Mouse (Mus musculus) limb, embryonic 14.5 days (tissue): Measurements from ENCODE around the gene Rpusd4. TPM values are rescaled to one million over a fixed set of nuclear protein-coding genes. Genes with fewer than 3 reads are reported as not detected.

Source experiments
- ATAC-seq: fragments of 200-750 bp; cut with Nextera tagmentation; 2 replicates; pipeline ENCODE4 v1.8.0; 2017; ENCODE audit warnings: low read depth, moderate number of reproducible peaks, moderate TSS enrichment; ENCODE audit not compliant: low FRiP score
- DNase-seq: peaks from one replicate; pipeline ENCODE4 v3.0.0-alpha.2; 2015; ENCODE audit warnings: low spot score
- H3K27ac ChIP-seq: fragments of 300-500 bp; sonication (generic); replicated peaks from 2 replicates; pipeline ENCODE4 v1.5.1; 2014; ENCODE audit warnings: low read depth, mild to moderate bottlenecking, low read length, moderate library complexity, mixed read lengths
- H3K27me3 ChIP-seq: fragments of 300-500 bp; sonication (generic); 2 replicates; pipeline ENCODE4 v1.6.1; 2014; ENCODE audit warnings: low read length, mixed read lengths; ENCODE audit not compliant: control insufficient read depth, insufficient read depth
- H3K36me3 ChIP-seq: fragments of 300-500 bp; sonication (generic); 2 replicates; pipeline ENCODE4 v1.6.1; 2014; ENCODE audit warnings: mild to moderate bottlenecking, low read length, moderate library complexity, mixed read lengths; ENCODE audit not compliant: control insufficient read depth, insufficient read depth
- H3K4me1 ChIP-seq: fragments of 300-500 bp; sonication (generic); 2 replicates; pipeline ENCODE4 v1.6.1; 2014; ENCODE audit warnings: antibody characterized with exemption, low read length, mixed read lengths; ENCODE audit not compliant: control insufficient read depth, insufficient read depth
- H3K4me2 ChIP-seq: fragments of 300-500 bp; sonication (generic); replicated peaks from 2 replicates; pipeline ENCODE4 v1.6.1; 2014; ENCODE audit warnings: low read depth, mild to moderate bottlenecking, low read length, moderate library complexity; ENCODE audit not compliant: severe bottlenecking
- H3K4me3 ChIP-seq: fragments of 300-500 bp; sonication (generic); replicated peaks from 2 replicates; pipeline ENCODE4 v1.5.1; 2014; ENCODE audit warnings: low read length
- H3K9ac ChIP-seq: fragments of 300-500 bp; sonication (generic); 2 replicates; pipeline ENCODE4 v1.6.1; 2014; ENCODE audit warnings: mild to moderate bottlenecking, low read depth, low read length, moderate library complexity; ENCODE audit not compliant: severe bottlenecking
- H3K9me3 ChIP-seq: fragments of 300-500 bp; sonication (generic); 2 replicates; pipeline ENCODE4 v1.6.1; 2016; ENCODE audit warnings: low read length; ENCODE audit not compliant: control insufficient read depth
- POLR2A ChIP-seq: fragments of 200-500 bp; IDR thresholded peaks from 2 replicates; pipeline ENCODE4 v1.8.0; 2012; ENCODE audit warnings: inconsistent platforms, mild to moderate bottlenecking, moderate library complexity, borderline replicate concordance; ENCODE audit not compliant: insufficient read depth, insufficient read length; ENCODE audit errors: extremely low read depth
- WGBS: fragments of 180-500 bp; shearing (Covaris S2); extraction: QIAGEN DNeasy Blood & Tissue Kit; methylation state at CpG from one replicate; pipeline ENCODE4 v1.1.7; 2014; 5-methylcytosine and 5-hydroxymethylcytosine counted together
- polyA plus RNA-seq, 2 experiments: library from polyadenylated mRNA; depleted of rRNA in 1 of 2; stranded (reverse) in 1 of 2; unstranded in 1 of 2; fragments of >200 nt; fragmentation: Nextera tagmentation in 1 of 2; extraction: Ambion mirVana in 1 of 2; gene quantifications; 2 replicates each; pipeline versions ENCODE4 v1.2.1 to v1.2.3; 2012 to 2014

The Rpusd4 gene
- polyA plus RNA-seq, 2 experiments: 24.9 to 25.8 TPM

DNA sequence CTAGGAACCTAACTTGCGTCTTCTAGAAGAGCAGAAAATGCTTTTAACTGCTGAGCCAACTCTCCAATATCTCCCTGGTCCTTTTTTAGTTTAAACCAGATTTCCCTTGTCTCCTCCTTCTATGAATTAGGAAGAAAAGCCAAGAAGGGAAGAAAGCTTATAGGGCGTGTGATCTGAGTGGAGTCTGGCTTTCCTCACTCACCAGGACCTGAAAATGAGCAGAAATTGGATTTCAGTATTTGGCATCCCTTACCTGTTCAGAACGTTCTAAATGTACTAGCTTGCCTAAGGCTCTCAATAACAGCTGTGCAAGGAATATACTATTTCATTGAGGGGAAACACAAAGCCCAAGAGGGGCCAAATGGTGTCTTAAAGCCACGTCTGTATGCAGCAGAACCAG, 16.7 kb downstream of the Rpusd4 start:
- no peak for TF ChIP-seq POLR2A
- peaks cover 41% of the 10 kb centered on the region for H3K4me1 ChIP-seq
- H3K36me3 ChIP-seq: no peaks in the 10 kb centered on the region
- peak; percentile 61 for DNase-seq
- whole genome bisulfite sequencing: 35% methylated on average over 4 of the region's 4 CpGs
- no peaks in the 10 kb centered on the region for H3K9me3 ChIP-seq
- ATAC-seq: peak; percentile 66
- H3K4me2 ChIP-seq: no peak overlapping the region
- no peaks in the 10 kb centered on the region for H3K27me3 ChIP-seq
- H3K9ac ChIP-seq: no peak overlapping the region
- peak overlapping the region; percentile 61; the same call in 1 of the 2 replicates for H3K27ac ChIP-seq
- H3K4me3 ChIP-seq: no peak overlapping the region

DNA sequence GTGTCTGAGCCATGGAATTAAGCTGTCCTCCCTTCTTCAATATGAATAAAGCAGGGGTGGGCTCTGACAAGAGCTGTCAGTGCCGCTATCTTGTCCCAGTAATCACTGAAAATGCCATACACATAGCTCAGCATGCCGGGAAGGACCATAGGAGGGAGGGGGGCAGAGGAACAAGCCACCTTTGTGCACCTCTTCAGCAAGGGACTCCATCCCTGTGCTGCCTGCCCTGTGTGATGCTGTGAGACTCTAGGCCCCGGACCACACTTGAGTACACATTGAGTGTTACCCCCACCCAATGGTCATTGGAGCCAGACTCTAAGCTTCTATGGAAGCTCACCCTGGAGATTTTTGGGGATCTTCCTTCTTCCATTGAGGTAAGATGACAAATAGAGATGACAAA, 18.7 kb downstream of the Rpusd4 start:
- no peak overlapping the region for H3K4me2 ChIP-seq
- H3K4me1 ChIP-seq: peaks cover 44% of the 10 kb centered on the region
- no peaks in the 10 kb centered on the region for H3K9me3 ChIP-seq
- no peak for TF ChIP-seq POLR2A
- ATAC-seq (no peak), DNase-seq (no peak)
- H3K9ac ChIP-seq: no peak overlapping the region
- 87% methylated on average over 3 of the region's 3 CpGs for WGBS
- H3K36me3 ChIP-seq: no peaks in the 10 kb centered on the region
- H3K4me3 ChIP-seq: no peak overlapping the region
- H3K27ac ChIP-seq: no peak overlapping the region
- H3K27me3 ChIP-seq: no peaks in the 10 kb centered on the region

DNA sequence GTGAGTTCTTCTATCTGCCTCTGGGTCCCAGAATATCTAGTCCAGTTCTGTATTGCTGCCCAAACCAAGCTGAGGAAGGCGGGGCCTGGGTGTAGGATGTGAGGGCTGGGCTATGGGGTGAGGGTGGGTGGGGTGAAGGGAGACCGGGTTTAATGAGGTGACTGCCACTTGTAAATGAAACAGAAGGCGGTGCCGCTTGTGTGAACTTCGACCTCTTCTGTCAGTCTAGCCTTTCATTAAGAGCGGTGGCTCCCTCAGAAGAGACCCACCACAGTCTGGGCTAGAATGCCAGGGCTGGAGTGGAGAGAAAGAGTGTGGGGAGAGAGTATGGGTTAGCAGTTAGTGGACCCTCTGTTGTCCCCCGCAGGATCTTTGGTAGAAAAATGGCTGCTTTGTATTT, 22.3 kb downstream of the Rpusd4 start:
- no peaks in the 10 kb centered on the region for H3K9me3 ChIP-seq
- H3K4me1 ChIP-seq: peaks cover 27% of the 10 kb centered on the region
- H3K36me3 ChIP-seq: no peaks in the 10 kb centered on the region
- no peak overlapping the region for H3K4me2 ChIP-seq
- no peak for DNase-seq
- no peak for TF ChIP-seq POLR2A
- ATAC-seq: no peak
- H3K27ac ChIP-seq: no peak overlapping the region
- no peaks in the 10 kb centered on the region for H3K27me3 ChIP-seq
- H3K9ac ChIP-seq: no peak overlapping the region
- no peak overlapping the region for H3K4me3 ChIP-seq
- WGBS: 25% methylated on average over 7 of the region's 7 CpGs

DNA sequence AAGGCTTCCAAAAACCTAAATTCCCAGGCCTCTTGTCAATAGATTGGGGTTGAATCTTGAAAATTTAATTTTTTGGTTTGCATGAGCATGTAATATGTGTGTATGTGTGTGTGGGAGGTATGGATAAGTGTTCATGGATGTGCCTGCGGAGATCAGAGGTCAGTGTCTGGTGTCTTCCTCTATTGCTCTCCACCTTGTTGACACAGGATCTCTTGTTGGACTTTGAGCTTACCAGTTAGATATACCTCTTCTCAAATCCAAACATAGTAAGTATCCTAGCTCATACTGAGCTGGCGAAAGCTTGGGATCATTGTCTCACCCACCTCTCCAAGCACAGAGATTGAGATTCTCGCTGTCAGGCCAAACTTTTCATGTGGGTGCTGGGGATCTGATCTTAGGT, 22.8 kb downstream of the Rpusd4 start:
- no peaks in the 10 kb centered on the region for H3K36me3 ChIP-seq
- H3K4me3 ChIP-seq: no peak overlapping the region
- ATAC-seq (no peak), DNase-seq (no peak)
- H3K4me2 ChIP-seq: no peak overlapping the region
- no peaks in the 10 kb centered on the region for H3K9me3 ChIP-seq
- H3K9ac ChIP-seq: no peak overlapping the region
- no peaks in the 10 kb centered on the region for H3K27me3 ChIP-seq
- no peak for TF ChIP-seq POLR2A
- H3K4me1 ChIP-seq: peaks cover 26% of the 10 kb centered on the region
- H3K27ac ChIP-seq: no peak overlapping the region
- WGBS: 90% methylated on average over 3 of the region's 3 CpGs

DNA sequence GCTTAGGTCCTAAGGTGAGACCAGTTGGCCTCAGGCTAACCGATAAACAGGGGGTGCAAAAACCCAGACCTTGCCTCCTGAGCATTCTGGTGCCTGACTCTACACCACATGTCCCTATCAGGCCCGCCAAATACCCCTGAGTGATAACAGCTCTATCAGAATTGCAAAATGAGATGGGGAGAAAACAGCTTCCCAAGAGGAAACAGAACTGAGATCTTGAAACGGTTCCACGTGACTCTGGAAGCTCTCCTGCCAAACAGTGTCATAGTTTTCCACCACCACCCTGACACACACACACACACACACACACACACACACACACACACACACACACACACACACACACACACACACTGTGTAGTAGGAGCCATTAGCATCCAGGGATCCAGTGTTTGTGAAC, 23.3 kb downstream of the Rpusd4 start:
- WGBS: 73% methylated on average over 4 of the region's 4 CpGs
- ATAC-seq (no peak), DNase-seq (no peak)
- Histone ChIP-seq H3K27me3 (no peaks in the 10 kb centered on the region), H3K9me3 (no peaks in the 10 kb centered on the region), H3K27ac (no peak overlapping the region), H3K4me1 (peaks cover 26% of the 10 kb centered on the region), H3K4me2 (no peak overlapping the region), H3K36me3 (no peaks in the 10 kb centered on the region), H3K9ac (no peak overlapping the region), H3K4me3 (no peak overlapping the region)
- no peak for TF ChIP-seq POLR2A

DNA sequence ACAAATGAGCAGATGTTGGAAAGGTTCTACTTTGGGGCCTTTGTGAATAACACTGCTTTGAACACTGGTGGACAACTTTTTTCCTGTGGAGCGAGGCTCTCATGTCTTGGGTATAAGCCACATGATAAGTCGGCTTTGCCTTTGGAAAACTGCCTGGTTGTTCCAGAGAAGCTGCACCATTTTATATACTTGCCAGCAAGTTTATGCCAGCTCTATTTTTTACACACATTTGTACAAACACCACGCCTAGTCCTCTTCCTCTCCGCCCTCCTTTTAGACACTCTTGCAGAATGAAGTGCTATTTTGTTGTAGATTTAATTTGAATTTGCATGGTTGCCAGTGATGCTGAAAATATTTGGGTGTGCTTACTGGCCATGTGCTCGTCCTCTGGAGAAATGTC, 25.8 kb downstream of the Rpusd4 start:
- WGBS: 76% methylated on average over 5 of the region's 5 CpGs
- Histone ChIP-seq H3K4me1 (peaks cover 18% of the 10 kb centered on the region), H3K9me3 (peaks cover 3% of the 10 kb centered on the region; the same call in 1 of the 2 replicates), H3K27me3 (no peaks in the 10 kb centered on the region), H3K36me3 (no peaks in the 10 kb centered on the region), H3K4me2 (no peak overlapping the region), H3K4me3 (no peak overlapping the region), H3K27ac (no peak overlapping the region), H3K9ac (no peak overlapping the region)
- no peak for DNase-seq
- no peak for ATAC-seq
- TF ChIP-seq POLR2A: no peak
